Mouse (Mus musculus) forebrain, postnatal 0 days (tissue): Measurements from ENCODE around the gene Cavin3. TPM values are rescaled to one million over a fixed set of nuclear protein-coding genes. Genes with fewer than 3 reads are reported as not detected.
A peak's percentile ranks its signal among the peaks of the same experiment; 100 is the strongest.
"Not testable (repeated sequence)": the region's sequence is repeated elsewhere in the genome, so short reads cannot be mapped to it uniquely, and the experiment has no call there.

Experiments used
- ATAC-seq: fragments of 200-750 bp; cut with Nextera tagmentation; 2 replicates; pipeline ENCODE4 v1.8.0; 2017; ENCODE audit warnings: mild to moderate bottlenecking, moderate library complexity
- DNase-seq: peaks from one replicate; pipeline ENCODE4 v3.0.0-alpha.2; 2015
- H3K27ac ChIP-seq: fragments of 300-500 bp; sonication (generic); 2 replicates; pipeline ENCODE4 v1.5.1; 2014; ENCODE audit warnings: low read depth, mild to moderate bottlenecking, antibody characterized with exemption, low read length, moderate library complexity, mixed read lengths
- H3K27me3 ChIP-seq: fragments of 300-500 bp; sonication (generic); 2 replicates; pipeline ENCODE4 v1.6.1; 2014; ENCODE audit warnings: mild to moderate bottlenecking, low read length, mixed read lengths; ENCODE audit not compliant: insufficient read depth
- H3K36me3 ChIP-seq: fragments of 300-500 bp; sonication (generic); 2 replicates; pipeline ENCODE4 v1.6.1; 2014; ENCODE audit warnings: mild to moderate bottlenecking, moderate library complexity; ENCODE audit not compliant: insufficient read depth
- H3K4me1 ChIP-seq: fragments of 300-500 bp; sonication (generic); 2 replicates; pipeline ENCODE4 v1.6.1; 2014; ENCODE audit warnings: antibody characterized with exemption; ENCODE audit not compliant: insufficient read depth
- H3K4me2 ChIP-seq: fragments of 300-500 bp; sonication (generic); 2 replicates; pipeline ENCODE4 v1.6.1; 2014; ENCODE audit warnings: low read depth, mild to moderate bottlenecking, moderate library complexity
- H3K4me3 ChIP-seq: fragments of 300-500 bp; sonication (generic); 2 replicates; pipeline ENCODE4 v1.5.1; 2014; ENCODE audit warnings: low read depth, low read length, mixed read lengths
- H3K9ac ChIP-seq: fragments of 300-500 bp; sonication (generic); 2 replicates; pipeline ENCODE4 v1.6.1; 2014; ENCODE audit warnings: mild to moderate bottlenecking
- H3K9me3 ChIP-seq: fragments of 300-500 bp; sonication (generic); 2 replicates; pipeline ENCODE4 v1.6.1; 2016; ENCODE audit warnings: low read length
- CTCF ChIP-seq: sonication (generic); IDR thresholded peaks from 2 replicates; pipeline ENCODE4 v1.5.1; 2016; ENCODE audit warnings: antibody characterized with exemption, control low read depth, low read depth
- WGBS: fragments of 180-500 bp; shearing (Covaris S2); extraction: QIAGEN DNeasy Blood & Tissue Kit; methylation state at CpG from one replicate; pipeline ENCODE4 v1.1.7; 2014; 5-methylcytosine and 5-hydroxymethylcytosine counted together
- polyA plus RNA-seq: library from polyadenylated mRNA; unstranded; fragments of >200 nt; fragmentation: Nextera tagmentation; extraction: Ambion mirVana; gene quantifications from 2 replicates; pipeline ENCODE4 v1.2.1, GENCODE M21; 2015
- total RNA-seq: library from RNA; depleted of rRNA; stranded (reverse); fragments of >200 nt; gene quantifications from 2 replicates; pipeline ENCODE4 v1.2.3, GENCODE M21; 2014

Gene Cavin3
- total and polyA plus RNA-seq, 2 experiments from 2014 or later: 28.6 to 31.7 TPM

GRCm38 (mm10) chr7:105476683-105477432 is 5.2 kb downstream of the Cavin3 start:
- no peak overlapping the region for H3K4me2 ChIP-seq
- TF ChIP-seq CTCF: no peak
- H3K4me3 ChIP-seq: no peak overlapping the region
- H3K4me1 ChIP-seq: peaks cover 7% of the 10 kb centered on the region; the same call in 1 of the 2 replicates
- no peaks in the 10 kb centered on the region for H3K36me3 ChIP-seq
- no peaks in the 10 kb centered on the region for H3K9me3 ChIP-seq
- WGBS: 83% methylated on average over 10 of the region's 10 CpGs
- no peak overlapping the region for H3K27ac ChIP-seq
- H3K27me3 ChIP-seq: no peaks in the 10 kb centered on the region
- no peak for DNase-seq
- no peak overlapping the region for H3K9ac ChIP-seq
- ATAC-seq: no peak

DNA sequence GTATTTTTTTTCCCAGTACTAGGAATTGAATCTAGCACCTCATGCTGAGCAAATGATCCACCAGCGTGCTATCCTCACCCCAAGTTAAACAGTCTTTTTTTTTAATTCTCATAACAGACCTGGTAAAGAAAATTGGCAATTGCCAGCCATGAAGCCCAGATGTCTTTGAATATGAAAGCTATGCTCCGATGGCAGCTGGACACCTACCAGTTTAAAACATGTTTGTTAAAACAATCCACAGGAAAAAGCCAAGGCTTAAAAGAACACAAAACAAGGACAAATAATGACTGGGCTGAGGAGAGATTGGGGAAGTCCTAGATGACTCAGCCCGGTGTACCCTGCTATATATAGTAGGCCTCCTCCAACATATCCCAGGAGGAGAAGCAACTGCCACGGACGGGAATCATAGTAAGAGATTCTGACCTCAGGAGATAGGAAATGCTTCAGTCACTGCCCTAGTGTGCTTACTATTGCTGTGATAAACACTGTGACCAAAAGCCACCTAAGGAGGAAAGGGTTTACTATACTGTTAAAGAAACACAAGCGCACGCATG is 6.6 kb downstream of the Cavin3 start:
- Histone ChIP-seq H3K27ac (no peak overlapping the region), H3K4me2 (no peak overlapping the region), H3K4me1 (no peaks in the 10 kb centered on the region; the same call in 1 of the 2 replicates), H3K9ac (no peak overlapping the region), H3K36me3 (no peaks in the 10 kb centered on the region), H3K4me3 (no peak overlapping the region), H3K9me3 (no peaks in the 10 kb centered on the region), H3K27me3 (no peaks in the 10 kb centered on the region)
- WGBS: 80% methylated on average over 7 of the region's 7 CpGs
- no peak for TF ChIP-seq CTCF
- ATAC-seq: no peak
- no peak for DNase-seq

- Histone ChIP-seq H3K27me3 (no peaks in the 10 kb centered on the region), H3K36me3 (no peaks in the 10 kb centered on the region), H3K9me3 (no peaks in the 10 kb centered on the region), H3K27ac (no peak overlapping the region), H3K4me2 (no peak overlapping the region), H3K4me3 (no peak overlapping the region), H3K9ac (no peak overlapping the region), H3K4me1 (no peaks in the 10 kb centered on the region; the same call in 1 of the 2 replicates)
- 77% methylated on average over 4 of the region's 4 CpGs for WGBS
- no peak for ATAC-seq
- no peak for DNase-seq
- TF ChIP-seq CTCF: no peak
Observed at GRCm38 (mm10) chr7:105474771-105475315, 7.3 kb downstream of the Cavin3 start.

GRCm38 (mm10) chr7:105472607-105473006 is 9.5 kb downstream of the Cavin3 start:
- H3K27me3 ChIP-seq: no peaks in the 10 kb centered on the region
- no peaks in the 10 kb centered on the region for H3K9me3 ChIP-seq
- H3K4me2 ChIP-seq: no peak overlapping the region
- ATAC-seq: no peak
- no peak overlapping the region for H3K27ac ChIP-seq
- H3K4me1 ChIP-seq: no peaks in the 10 kb centered on the region
- DNase-seq: peak; percentile 45
- TF ChIP-seq CTCF: peak; percentile 52
- 52% methylated on average over 1 of the region's 1 CpGs for WGBS
- no peak overlapping the region for H3K9ac ChIP-seq
- no peak overlapping the region for H3K4me3 ChIP-seq
- H3K36me3 ChIP-seq: no peaks in the 10 kb centered on the region

GRCm38 (mm10) chr7:105465505-105465904 is 16.6 kb downstream of the Cavin3 start:
- H3K36me3 ChIP-seq, DNase-seq, H3K4me1 ChIP-seq, H3K4me2 ChIP-seq, H3K9ac ChIP-seq, H3K27ac ChIP-seq, H3K4me3 ChIP-seq, ATAC-seq, H3K27me3 ChIP-seq, H3K9me3 ChIP-seq: not testable (repeated sequence)
- WGBS: 76% methylated on average over 5 of the region's 5 CpGs

- Histone ChIP-seq H3K36me3 (no peaks in the 10 kb centered on the region), H3K9ac (no peak overlapping the region), H3K9me3 (no peaks in the 10 kb centered on the region), H3K4me1 (no peaks in the 10 kb centered on the region), H3K27me3 (no peaks in the 10 kb centered on the region), H3K4me2 (no peak overlapping the region), H3K4me3 (no peak overlapping the region), H3K27ac (no peak overlapping the region)
- no peak for TF ChIP-seq CTCF
- DNase-seq: no peak
- ATAC-seq: no peak
Observed at GRCm38 (mm10) chr7:105458546-105458945, 23.6 kb downstream of the Cavin3 start.

- not testable (repeated sequence) for DNase-seq, ATAC-seq
Observed at GRCm38 (mm10) chr7:105453345-105453744, 28.8 kb downstream of the Cavin3 start.

More at GRCm38 (mm10) chr7:105453345-105453744, 28.8 kb downstream of the Cavin3 start:
- not testable (repeated sequence) for H3K36me3 ChIP-seq, H3K27me3 ChIP-seq, H3K27ac ChIP-seq, H3K9me3 ChIP-seq, H3K4me1 ChIP-seq, H3K4me3 ChIP-seq, H3K9ac ChIP-seq, H3K4me2 ChIP-seq
- WGBS: 90% methylated on average over 4 of the region's 4 CpGs
